Mouse (Mus musculus) layer of hippocampus, adult 18-20 months (tissue): ENCODE results near the gene Klra1. TPM values are rescaled to one million over a fixed set of nuclear protein-coding genes. Genes with fewer than 3 reads are reported as not detected.
"Not testable (repeated sequence)": the region's sequence is repeated elsewhere in the genome, so short reads cannot be mapped to it uniquely, and the experiment has no call there.

Source experiments
- DNase-seq, 2 experiments: peaks; one replicate each; pipeline ENCODE4 v3.0.0; 2022; ENCODE audit warnings: low spot score in 2 of 2
- long read RNA-seq: library from polyadenylated mRNA; stranded (forward); transcript quantifications from one replicate; pipeline ENCODE4 v2.0.0, GENCODE M21; 2021
- total RNA-seq, 2 experiments: library from RNA; stranded (reverse); gene quantifications; 2 replicates each; pipeline ENCODE4 v1.2.3; 2021

The Klra1 gene
- not detected for total RNA-seq
- long read RNA-seq: 0 reads

- no peak for DNase-seq
These were observed at the start of gene Klra1 for GRCm38 (mm10) chr6:130386750-130387149. TSS of gene Klra1 (minus strand) at chr6:130386874.

GRCm38 (mm10) chr6:130429511-130429910 is 42.8 kb upstream of the Klra1 start:
- DNase-seq: no peak

GRCm38 (mm10) chr6:130419158-130419557 is 32.5 kb upstream of the Klra1 start:
- DNase-seq: no peak

DNA sequence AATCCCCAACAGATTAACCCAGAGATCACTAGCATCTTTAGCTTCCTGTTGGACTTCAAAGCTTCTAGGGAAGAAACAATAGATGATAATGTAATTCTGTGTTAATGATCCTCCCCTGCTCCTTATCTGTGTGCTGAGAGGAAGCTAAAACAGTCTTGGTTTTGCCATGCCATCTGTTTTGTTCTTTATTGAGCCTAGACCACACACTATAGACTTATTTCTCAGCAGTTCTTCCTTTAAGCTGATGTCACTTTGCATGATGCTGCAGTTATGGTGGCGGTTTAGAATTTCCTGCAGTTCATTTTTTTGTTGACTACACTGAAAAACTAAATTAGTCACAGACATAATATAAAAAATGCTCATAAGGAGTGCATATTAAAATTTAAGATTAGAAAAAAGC is 18.2 kb upstream of the Klra1 start:
- DNase-seq: no peak

DNA sequence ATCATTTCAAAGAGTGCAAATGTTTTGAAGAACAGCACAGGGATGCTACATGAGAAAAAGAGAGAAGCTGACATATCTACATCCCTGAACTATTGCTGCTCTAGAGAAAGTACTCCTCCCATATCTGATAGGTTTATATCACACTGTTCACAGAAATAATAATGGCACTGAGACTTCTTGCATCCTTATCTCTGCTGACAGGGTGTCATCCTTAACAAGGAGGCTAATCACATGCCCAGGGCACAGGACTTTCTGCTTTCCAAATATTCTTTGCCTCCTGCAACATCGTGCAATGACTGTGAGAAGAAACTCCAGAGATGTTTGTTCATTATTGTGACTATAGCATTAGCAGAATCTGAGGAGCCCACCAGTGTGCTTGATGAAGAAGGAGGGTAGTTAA is 871 bp downstream of the Klra1 start:
- no peak for DNase-seq

DNA sequence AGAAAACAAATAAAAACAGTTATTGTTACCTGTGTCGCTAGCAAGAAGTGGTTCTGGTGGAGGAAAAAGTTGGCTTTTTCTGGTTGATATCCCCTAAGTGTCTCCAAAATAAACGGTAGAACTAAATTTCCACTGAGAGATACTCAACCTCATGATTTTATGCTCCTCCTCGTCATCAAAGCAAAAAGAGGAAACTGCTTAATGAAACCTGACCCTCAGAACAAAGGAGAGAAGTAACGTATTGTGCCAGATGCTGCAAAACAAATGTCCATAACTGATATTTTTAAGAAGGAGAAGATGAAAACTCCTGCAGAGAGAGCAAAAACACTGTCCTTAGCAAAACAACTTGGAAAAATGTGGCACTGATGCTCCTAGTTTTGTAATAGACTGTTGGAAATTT is 4.3 kb downstream of the Klra1 start:
- DNase-seq: no peak

DNA sequence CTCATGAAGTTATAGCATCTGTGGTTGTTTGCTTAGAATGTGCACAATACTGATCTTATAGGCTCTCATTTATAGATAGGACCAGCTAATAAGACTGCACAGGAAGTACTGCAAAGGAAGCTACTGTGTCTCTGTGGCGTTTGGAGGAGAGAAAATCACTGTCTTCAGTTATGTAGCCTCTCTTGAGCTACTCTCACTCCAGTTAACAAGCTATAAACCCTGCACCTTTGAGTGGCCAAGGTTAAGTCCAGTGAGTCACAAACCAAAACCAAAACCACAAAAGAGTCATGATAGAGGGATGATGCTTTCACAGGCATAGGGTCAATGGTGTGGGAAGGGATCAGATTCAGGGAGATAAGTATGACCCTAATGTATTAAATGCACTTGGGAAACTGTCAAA is 41.3 kb downstream of the Klra1 start:
- not testable (repeated sequence) for DNase-seq

- DNase-seq: not testable (repeated sequence)
These were observed 44.7 kb downstream of the Klra1 start for GRCm38 (mm10) chr6:130341973-130342372.

DNA sequence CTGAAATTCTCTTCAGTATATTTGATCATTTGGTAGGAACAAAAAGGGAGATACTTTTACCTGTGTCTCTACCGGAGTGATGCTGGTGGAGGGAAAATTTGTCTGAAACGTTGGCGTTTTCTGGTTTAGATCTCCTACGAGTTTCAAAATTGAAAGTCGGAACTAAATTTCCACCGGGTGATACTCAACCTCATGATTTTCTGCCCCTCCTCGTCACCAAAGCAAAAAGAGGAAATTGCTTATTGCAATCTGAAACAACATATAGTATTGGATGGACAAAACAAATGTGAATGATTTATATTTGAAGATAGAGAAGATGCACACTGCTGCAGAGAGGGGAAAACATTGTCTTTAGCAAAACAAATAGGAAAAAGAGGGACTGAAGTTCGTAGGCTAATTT is 49.3 kb downstream of the Klra1 start, which contains the start of gene Klra3:
TSS of gene Klra3 (minus strand) at position 164 of the 400 bp plus-strand sequence.
- DNase-seq: no peak

Other genes with a start within 250 kb of the Klra1 start
- gene Klra9, start 193.8 kb downstream of the Klra1 start, total RNA-seq: not detected
- not detected for gene Klra7, start 153.6 kb downstream of the Klra1 start, total RNA-seq
- not detected for gene Klra10, start 104.9 kb downstream of the Klra1 start, total RNA-seq
- gene Klra3, start 49.3 kb downstream of the Klra1 start, total RNA-seq: not detected